Mouse (Mus musculus) intestine, embryonic 15.5 days (tissue): Measurements from ENCODE around the gene Il1a. TPM values are rescaled to one million over a fixed set of nuclear protein-coding genes. Genes with fewer than 3 reads are reported as not detected.
A peak's percentile ranks its signal among the peaks of the same experiment; 100 is the strongest.

Experiments
- ATAC-seq: fragments of 200-750 bp; cut with Nextera tagmentation; 2 replicates; pipeline ENCODE4 v1.8.0; 2017; ENCODE audit warnings: moderate TSS enrichment, moderate library complexity
- H3K27ac ChIP-seq: fragments of 300-500 bp; sonication (generic); 2 replicates; pipeline ENCODE4 v1.5.1; 2015; ENCODE audit warnings: mild to moderate bottlenecking, inconsistent platforms
- H3K27me3 ChIP-seq: fragments of 300-500 bp; sonication (generic); replicated peaks from 2 replicates; pipeline ENCODE4 v1.6.1; 2015; ENCODE audit warnings: inconsistent platforms
- H3K36me3 ChIP-seq: fragments of 300-500 bp; sonication (generic); 2 replicates; pipeline ENCODE4 v1.6.1; 2015; ENCODE audit warnings: inconsistent platforms
- H3K4me1 ChIP-seq: fragments of 300-500 bp; sonication (generic); replicated peaks from 2 replicates; pipeline ENCODE4 v1.6.1; 2015; ENCODE audit warnings: inconsistent platforms
- H3K4me2 ChIP-seq: fragments of 300-500 bp; sonication (generic); replicated peaks from 2 replicates; pipeline ENCODE4 v1.6.1; 2015; ENCODE audit warnings: mild to moderate bottlenecking, inconsistent platforms
- H3K4me3 ChIP-seq: fragments of 300-500 bp; sonication (generic); replicated peaks from 2 replicates; pipeline ENCODE4 v1.5.1; 2015; ENCODE audit warnings: inconsistent platforms
- H3K9ac ChIP-seq: fragments of 300-500 bp; sonication (generic); 2 replicates; pipeline ENCODE4 v1.6.1; 2015; ENCODE audit warnings: inconsistent platforms
- H3K9me3 ChIP-seq: fragments of 300-500 bp; sonication (generic); 2 replicates; pipeline ENCODE4 v1.6.1; 2016; ENCODE audit warnings: inconsistent platforms
- WGBS: fragments of 180-500 bp; shearing (Covaris S2); methylation state at CpG from one replicate; pipeline ENCODE4 v1.1.7; 2015; 5-methylcytosine and 5-hydroxymethylcytosine counted together
- polyA plus RNA-seq: library from polyadenylated mRNA; unstranded; fragments of >200 nt; fragmentation: Nextera tagmentation; extraction: Ambion mirVana; gene quantifications from 2 replicates; pipeline ENCODE4 v1.2.1, GENCODE M21; 2015

Gene Il1a
- polyA plus RNA-seq, 1 experiment from 2014 or later, result 0.40 TPM

DNA sequence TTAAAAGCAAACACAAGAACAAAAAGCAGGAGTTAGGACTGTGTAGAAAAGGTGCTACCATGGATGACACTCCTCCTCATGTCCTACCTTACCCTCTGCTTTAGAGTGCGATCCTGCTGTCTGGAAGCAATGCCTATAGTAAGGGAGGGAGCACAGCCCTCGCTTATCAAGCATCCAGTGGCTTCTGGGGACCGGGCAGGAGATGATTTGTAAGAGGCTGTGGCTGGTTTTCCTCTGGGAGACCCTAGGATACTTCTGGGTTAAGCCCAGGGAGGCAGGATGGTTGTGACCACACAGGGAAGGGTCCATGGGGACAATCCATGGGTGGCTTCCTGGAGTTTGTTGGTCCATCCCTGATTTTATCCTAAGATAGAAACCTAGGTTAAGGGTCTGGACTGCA lies 49.1 kb downstream of the Il1a start:
- H3K4me3 ChIP-seq, result no peak overlapping the region
- no peak overlapping the region for H3K27ac ChIP-seq
- H3K9me3 ChIP-seq, result no peaks in the 10 kb centered on the region
- peaks cover 13% of the 10 kb centered on the region for H3K4me1 ChIP-seq
- H3K36me3 ChIP-seq, result no peaks in the 10 kb centered on the region
- ATAC-seq, result no peak
- H3K9ac ChIP-seq, result no peak overlapping the region
- no peaks in the 10 kb centered on the region for H3K27me3 ChIP-seq
- no peak overlapping the region for H3K4me2 ChIP-seq
- 72% methylated on average over 3 of the region's 3 CpGs for WGBS

DNA sequence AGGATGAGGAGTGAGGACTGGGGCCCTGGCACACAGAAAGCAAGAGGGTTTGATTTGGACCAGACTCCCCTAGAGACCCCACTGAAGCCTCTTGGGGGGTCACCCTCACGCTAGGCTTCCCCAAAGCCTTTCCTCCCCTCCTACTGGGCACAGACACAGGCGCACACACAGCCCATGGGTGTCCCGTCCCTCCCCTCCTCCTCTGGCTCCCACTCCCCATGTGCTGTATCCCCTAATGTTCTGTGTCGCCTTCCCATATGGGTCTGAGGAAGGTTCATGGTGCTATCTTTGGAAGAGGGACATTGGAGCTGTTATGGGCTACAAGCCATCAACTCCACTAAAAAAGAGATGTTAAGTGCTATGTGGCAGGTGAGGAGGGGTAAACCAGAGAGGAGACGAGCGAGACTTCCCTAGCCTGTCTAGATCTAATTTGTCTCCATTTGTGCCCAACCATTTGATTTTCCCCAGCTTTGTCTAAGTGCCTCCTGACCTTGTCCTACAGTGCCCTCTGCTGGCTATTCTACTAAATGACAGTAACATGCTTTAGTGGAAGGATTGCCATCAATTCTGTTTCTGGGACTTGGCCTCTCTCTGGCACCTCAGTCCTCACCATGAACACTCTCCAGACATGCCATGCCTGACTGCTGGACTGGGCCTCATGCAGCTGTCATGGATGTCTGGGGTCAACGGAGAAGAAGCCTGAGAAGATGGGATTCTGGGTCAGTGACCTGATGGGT lies 51.1 kb downstream of the Il1a start:
- no peak overlapping the region for H3K9ac ChIP-seq
- no peaks in the 10 kb centered on the region for H3K27me3 ChIP-seq
- no peak overlapping the region for H3K27ac ChIP-seq
- peak; percentile 30 for ATAC-seq
- H3K4me2 ChIP-seq, result no peak overlapping the region
- H3K4me1 ChIP-seq, result peaks cover 16% of the 10 kb centered on the region
- H3K9me3 ChIP-seq, result no peaks in the 10 kb centered on the region
- WGBS, result 33% methylated on average over 7 of the region's 7 CpGs
- H3K36me3 ChIP-seq, result no peaks in the 10 kb centered on the region
- H3K4me3 ChIP-seq, result no peak overlapping the region

DNA sequence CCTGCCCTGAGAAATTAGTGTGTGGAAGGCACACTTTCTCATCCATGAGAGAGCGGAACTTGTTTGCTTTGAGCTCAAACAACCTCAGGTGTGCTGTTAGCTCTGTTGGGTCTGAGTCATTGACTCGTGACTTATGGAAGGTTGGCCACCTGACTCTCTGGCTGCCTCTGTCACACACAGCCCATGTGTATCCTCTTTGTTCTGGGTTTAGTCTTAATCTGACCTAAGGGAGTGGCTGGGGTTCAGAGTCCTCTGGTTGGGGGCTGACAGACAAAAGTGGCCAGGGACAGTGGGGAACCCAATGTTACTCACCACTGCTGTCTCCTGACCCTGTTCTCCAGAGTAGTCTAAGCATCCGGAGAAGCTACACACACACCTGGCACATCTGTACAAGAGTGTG lies 51.7 kb downstream of the Il1a start:
- Histone ChIP-seq H3K27me3 (no peaks in the 10 kb centered on the region), H3K9ac (no peak overlapping the region), H3K36me3 (no peaks in the 10 kb centered on the region), H3K4me3 (no peak overlapping the region), H3K4me2 (no peak overlapping the region), H3K9me3 (no peaks in the 10 kb centered on the region), H3K4me1 (peaks cover 22% of the 10 kb centered on the region), H3K27ac (no peak overlapping the region)
- WGBS, result 81% methylated on average over 3 of the region's 3 CpGs
- peak; percentile 77 for ATAC-seq

DNA sequence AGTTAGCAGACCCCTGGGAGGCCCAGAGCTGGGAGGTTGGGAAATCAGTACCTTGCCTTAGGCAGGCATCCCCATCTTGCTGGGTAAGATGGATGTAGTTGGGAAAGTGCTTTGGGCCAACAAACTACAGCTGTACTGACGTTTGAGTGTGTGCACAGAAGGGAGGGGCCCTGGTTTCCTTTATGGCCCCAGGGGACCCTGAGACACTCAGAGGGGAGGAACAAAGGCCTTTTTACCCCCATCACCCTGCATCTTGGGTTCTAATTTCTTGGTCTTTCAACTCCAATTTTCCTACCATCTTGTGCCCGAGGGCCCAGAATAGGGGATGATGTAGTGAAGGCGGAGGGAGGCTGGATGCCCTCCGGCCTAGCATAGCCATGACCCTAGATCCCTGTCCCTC lies 53.8 kb downstream of the Il1a start:
- H3K27me3 ChIP-seq, result no peaks in the 10 kb centered on the region
- no peak overlapping the region for H3K27ac ChIP-seq
- ATAC-seq, result no peak
- no peak overlapping the region for H3K9ac ChIP-seq
- no peaks in the 10 kb centered on the region for H3K9me3 ChIP-seq
- no peak overlapping the region for H3K4me3 ChIP-seq
- WGBS, result 67% methylated on average over 4 of the region's 4 CpGs
- H3K36me3 ChIP-seq, result no peaks in the 10 kb centered on the region
- no peak overlapping the region for H3K4me2 ChIP-seq
- H3K4me1 ChIP-seq, result peaks cover 26% of the 10 kb centered on the region

DNA sequence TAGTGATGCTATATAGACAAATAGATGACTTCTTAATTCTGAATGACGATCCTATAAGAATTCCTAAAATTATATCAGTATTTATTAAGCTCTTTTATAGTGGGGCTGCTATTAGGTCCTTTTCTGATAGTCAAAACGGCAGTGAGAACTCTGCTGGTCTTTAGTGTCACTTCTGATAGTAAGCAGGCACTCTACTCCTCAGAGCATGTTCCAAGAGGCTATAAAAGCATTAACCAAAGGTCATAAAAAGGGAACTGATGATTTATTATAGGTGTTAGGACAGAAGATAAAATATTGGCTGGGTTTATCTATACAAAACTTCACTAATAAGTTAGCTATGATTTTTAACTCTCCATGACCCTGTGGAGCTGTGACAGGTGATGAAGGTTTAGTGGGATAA lies 55.7 kb downstream of the Il1a start:
- Histone ChIP-seq H3K36me3 (no peaks in the 10 kb centered on the region), H3K9ac (no peak overlapping the region), H3K27ac (no peak overlapping the region), H3K4me1 (peaks cover 26% of the 10 kb centered on the region), H3K9me3 (no peaks in the 10 kb centered on the region), H3K4me2 (no peak overlapping the region), H3K4me3 (no peak overlapping the region), H3K27me3 (no peaks in the 10 kb centered on the region)
- peak; percentile 74 for ATAC-seq
- WGBS, result 18% methylated on average over 2 of the region's 2 CpGs

DNA sequence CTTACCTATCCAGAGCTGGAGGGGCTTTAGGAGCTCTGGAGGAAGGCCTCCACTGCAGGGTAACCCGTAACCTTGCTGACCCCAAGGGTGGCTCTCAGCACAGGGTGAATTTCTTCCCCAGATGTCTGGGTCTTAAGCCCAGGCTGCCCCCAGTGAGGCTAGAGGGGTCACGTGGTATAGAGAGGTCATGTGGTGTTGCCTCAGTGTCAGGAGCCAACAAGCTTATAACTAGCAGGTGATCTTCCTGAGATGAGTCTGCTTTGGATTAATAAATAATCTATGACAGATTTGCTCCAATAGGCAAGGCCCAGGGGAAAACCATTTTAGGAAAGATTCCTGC lies 56.2 kb downstream of the Il1a start:
- Histone ChIP-seq H3K9me3 (no peaks in the 10 kb centered on the region), H3K4me3 (no peak overlapping the region), H3K27ac (0 out of 2 replicates have a peak overlapping the region, but pooled peaks have one; percentile 13), H3K4me1 (peaks cover 25% of the 10 kb centered on the region), H3K36me3 (no peaks in the 10 kb centered on the region), H3K4me2 (no peak overlapping the region), H3K9ac (no peak overlapping the region), H3K27me3 (no peaks in the 10 kb centered on the region)
- ATAC-seq, result no peak; the same call in 1 of the 2 replicates
- 45% methylated on average over 2 of the region's 2 CpGs for WGBS

DNA sequence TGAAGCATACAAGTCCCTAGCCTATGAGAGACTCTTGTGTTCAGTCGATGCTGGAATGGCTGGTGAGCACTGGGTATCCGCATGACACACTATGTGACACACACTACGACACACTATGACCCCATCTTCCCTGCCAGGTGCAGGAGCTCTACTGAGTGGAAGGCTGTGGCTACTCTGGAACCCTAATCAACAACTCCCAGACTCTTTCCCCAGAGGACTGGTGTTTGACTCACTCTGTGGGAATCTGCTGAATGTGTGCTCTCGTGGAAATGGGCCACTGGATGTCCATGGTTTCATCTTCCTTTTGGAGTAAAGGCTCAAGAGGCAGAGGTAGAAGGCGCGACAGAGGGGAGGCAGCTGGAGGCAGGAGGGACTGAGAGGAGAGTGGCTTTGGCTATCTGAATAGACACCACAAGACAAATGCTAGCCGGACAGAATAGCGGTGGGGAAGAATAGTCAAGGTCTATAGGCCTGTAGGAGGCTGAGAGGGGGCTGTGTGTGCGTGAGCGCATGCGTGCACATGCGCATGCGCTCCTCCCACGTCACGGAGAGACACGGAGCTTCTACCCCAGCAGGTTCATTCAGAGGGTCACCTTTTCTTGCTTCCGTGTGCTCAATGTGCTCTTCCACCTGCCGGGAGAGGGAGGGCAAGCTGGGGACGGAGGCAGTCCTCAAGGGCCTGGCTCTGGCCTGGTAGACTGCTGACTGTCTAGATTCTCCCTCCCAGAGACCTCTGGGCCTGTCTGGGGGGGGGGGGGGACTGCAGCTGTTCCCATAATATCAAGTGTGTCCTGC lies 56.7 kb downstream of the Il1a start:
- no peaks in the 10 kb centered on the region for H3K27me3 ChIP-seq
- 79% methylated on average over 19 of the region's 19 CpGs for WGBS
- no peaks in the 10 kb centered on the region for H3K9me3 ChIP-seq
- H3K36me3 ChIP-seq, result no peaks in the 10 kb centered on the region
- 0 out of 2 replicates have a peak overlapping the region, but pooled peaks have one; percentile 13 for H3K27ac ChIP-seq
- peaks cover 20% of the 10 kb centered on the region for H3K4me1 ChIP-seq
- no peak; the same call in 1 of the 2 replicates for ATAC-seq
- H3K9ac ChIP-seq, result no peak overlapping the region
- H3K4me3 ChIP-seq, result no peak overlapping the region
- H3K4me2 ChIP-seq, result no peak overlapping the region

Other genes starting within 250 kb of the Il1a start
- 10.6 TPM in 2 replicates for gene Ttl, start 244.0 kb downstream of the Il1a start, polyA plus RNA-seq
- 28.6 and 29.0 TPM in 2 replicates for gene Polr1b, start 209.0 kb downstream of the Il1a start, polyA plus RNA-seq
- 24.5 and 25.6 TPM in 2 replicates for gene Chchd5, start 180.3 kb downstream of the Il1a start, polyA plus RNA-seq
- 33.6 and 35.4 TPM in 2 replicates for gene Slc20a1, start 111.2 kb downstream of the Il1a start, polyA plus RNA-seq
- 34.2 and 35.8 TPM in 2 replicates for gene Ckap2l, start 12.8 kb downstream of the Il1a start, polyA plus RNA-seq
- gene Il1b, start 61.2 kb upstream of the Il1a start, polyA plus RNA-seq, result 0.16 and 0.38 TPM in 2 replicates
- gene F830045P16Rik, start 226.6 kb upstream of the Il1a start, polyA plus RNA-seq, result not detected in 2 replicates